Mouse (Mus musculus): ENCODE measurements around the gene Cd300ld2. TPM values are rescaled to one million over a fixed set of nuclear protein-coding genes. Genes with fewer than 3 reads are reported as not detected.

Gene Cd300ld2
- total and polyA plus RNA-seq, 2 experiments from 2014 or later, result not detected

DNA sequence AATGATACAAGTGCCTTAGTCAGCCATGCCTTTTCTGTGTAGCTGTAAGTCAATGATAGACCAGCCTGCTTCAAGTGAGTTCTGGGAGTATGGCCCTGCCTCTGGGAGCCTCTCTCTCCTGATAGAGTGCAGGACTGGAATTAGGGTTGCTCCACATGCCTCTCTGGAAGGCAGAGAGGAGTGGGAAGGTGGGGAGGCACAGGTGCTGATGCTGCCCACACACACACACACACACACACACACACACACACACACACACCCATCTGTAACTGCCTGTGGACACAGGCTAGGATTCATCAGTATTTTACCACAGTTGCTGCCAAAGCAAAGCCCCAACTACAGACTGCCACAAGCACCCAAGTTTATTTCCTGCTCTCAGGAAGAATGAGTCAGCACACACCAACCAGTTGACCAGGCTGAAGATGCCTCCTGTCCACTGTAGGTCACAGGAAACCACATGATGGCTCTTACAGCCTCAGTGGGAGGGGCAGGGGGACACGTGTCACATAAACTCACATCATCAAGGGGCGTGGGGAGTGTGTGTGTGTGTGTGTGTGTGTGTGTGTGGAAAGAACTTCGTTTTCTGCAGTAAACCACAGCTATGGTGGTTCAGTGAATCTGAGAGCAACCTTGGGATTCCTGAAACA, 50.7 kb downstream of the Cd300ld2 start:
- no peaks in the 10 kb centered on the region for H3K9me3 ChIP-seq (replicated peaks; ENCODE audit: control insufficient read depth, low read length)
- no peaks in the 10 kb centered on the region for H3K36me3 ChIP-seq (replicated peaks; ENCODE audit: control insufficient read depth, insufficient read depth, low read length)
- ATAC-seq (ENCODE audit: insufficient read depth, low read depth) (peak; percentile 44; the same call in 1 of the 2 replicates), DNase-seq (ENCODE audit: low spot score) (no peak)
- no peak overlapping the region for H3K4me2 ChIP-seq (ENCODE audit: low read depth, low read length)
- no peak overlapping the region for H3K9ac ChIP-seq (replicated peaks; ENCODE audit: low read depth, low read length)
- no peak overlapping the region for H3K27ac ChIP-seq (ENCODE audit: low read depth)
- H3K27me3 ChIP-seq (ENCODE audit: control insufficient read depth, insufficient read depth, low read length), result no peaks in the 10 kb centered on the region
- WGBS, result 34% methylated on average over 3 of the region's 3 CpGs
- no peak overlapping the region for H3K4me3 ChIP-seq (ENCODE audit: low read depth, low read length)
- H3K4me1 ChIP-seq (ENCODE audit: control insufficient read depth, insufficient read depth), result no peaks in the 10 kb centered on the region
- TF ChIP-seq EP300 (IDR thresholded peaks at IDR 0.05; ENCODE audit: low read depth) (no peak), CTCF (IDR thresholded peaks at IDR 0.05; ENCODE audit: low read depth) (no peak)

DNA sequence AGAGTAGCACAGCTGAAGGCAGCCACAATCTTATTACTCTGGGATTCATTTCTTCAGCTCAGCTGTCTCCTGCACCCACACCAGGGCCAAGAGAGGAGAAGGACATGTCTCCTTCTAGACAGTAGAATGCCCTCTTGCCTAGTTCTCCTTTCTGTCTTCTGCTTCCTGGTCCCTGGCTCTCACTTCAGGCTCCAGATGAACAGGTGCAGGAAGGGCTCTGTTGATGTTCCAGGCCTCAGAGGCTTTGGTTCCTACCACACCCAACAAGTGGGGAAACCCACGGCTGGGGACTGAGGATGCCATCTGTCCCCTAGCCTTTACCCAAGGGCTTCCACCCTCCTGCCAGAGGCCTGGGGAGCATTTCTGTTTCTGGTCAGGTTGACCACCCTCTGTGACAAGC, 55.6 kb downstream of the Cd300ld2 start:
- WGBS, result 44% methylated on average over 1 of the region's 1 CpGs
- Histone ChIP-seq H3K4me1 (ENCODE audit: control insufficient read depth, insufficient read depth) (no peaks in the 10 kb centered on the region), H3K9me3 (replicated peaks; ENCODE audit: control insufficient read depth, low read length) (no peaks in the 10 kb centered on the region), H3K9ac (replicated peaks; ENCODE audit: low read depth, low read length) (no peak overlapping the region), H3K27me3 (ENCODE audit: control insufficient read depth, insufficient read depth, low read length) (no peaks in the 10 kb centered on the region), H3K4me3 (ENCODE audit: low read depth, low read length) (no peak overlapping the region), H3K36me3 (replicated peaks; ENCODE audit: control insufficient read depth, insufficient read depth, low read length) (no peaks in the 10 kb centered on the region), H3K27ac (ENCODE audit: low read depth) (no peak overlapping the region), H3K4me2 (ENCODE audit: low read depth, low read length) (no peak overlapping the region)
- DNase-seq (ENCODE audit: low spot score), result no peak
- ATAC-seq (ENCODE audit: insufficient read depth, low read depth), result no peak
- no peak for TF ChIP-seq EP300 (IDR thresholded peaks at IDR 0.05; ENCODE audit: low read depth)
- TF ChIP-seq CTCF (IDR thresholded peaks at IDR 0.05; ENCODE audit: low read depth), result no peak

Other genes with a start within 250 kb of the Cd300ld2 start
- gene Btbd17, start 220.2 kb downstream of the Cd300ld2 start, total RNA-seq (2014; rRNA removed; ENCODE audit: low replicate concordance), result not detected in 2 replicates
- gene Btbd17, start 220.2 kb downstream of the Cd300ld2 start, polyA plus RNA-seq (2015; fragmentation: Nextera tagmentation; extraction: Ambion mirVana), result 0.12 and 0.18 TPM in 2 replicates
- gene Gpr142, start 217.3 kb downstream of the Cd300ld2 start, total RNA-seq (2014; rRNA removed; ENCODE audit: low replicate concordance), result not detected in 2 replicates
- gene Gpr142, start 217.3 kb downstream of the Cd300ld2 start, polyA plus RNA-seq (2015; fragmentation: Nextera tagmentation; extraction: Ambion mirVana), result not detected in 2 replicates
- gene Gprc5c, start 165.0 kb downstream of the Cd300ld2 start, total RNA-seq (2014; rRNA removed; ENCODE audit: low replicate concordance), result 14.1 and 16.5 TPM in 2 replicates
- gene Gprc5c, start 165.0 kb downstream of the Cd300ld2 start, polyA plus RNA-seq (2015; fragmentation: Nextera tagmentation; extraction: Ambion mirVana), result 6.8 and 7.5 TPM in 2 replicates
- 0.35 TPM in 1 of 2 replicates, not detected in the other for gene Cd300a, start 126.2 kb downstream of the Cd300ld2 start, total RNA-seq (2014; rRNA removed; ENCODE audit: low replicate concordance)
- 0.92 and 0.97 TPM in 2 replicates for gene Cd300a, start 126.2 kb downstream of the Cd300ld2 start, polyA plus RNA-seq (2015; fragmentation: Nextera tagmentation; extraction: Ambion mirVana)
- gene Cd300lb, start 81.8 kb downstream of the Cd300ld2 start, total RNA-seq (2014; rRNA removed; ENCODE audit: low replicate concordance), result not detected in 2 replicates
- gene Cd300lb, start 81.8 kb downstream of the Cd300ld2 start, polyA plus RNA-seq (2015; fragmentation: Nextera tagmentation; extraction: Ambion mirVana), result 0.33 and 0.37 TPM in 2 replicates
- gene Cd300c, start 47.0 kb downstream of the Cd300ld2 start, total RNA-seq (2014; rRNA removed; ENCODE audit: low replicate concordance), result not detected in 2 replicates
- not detected in 2 replicates for gene Cd300c, start 47.0 kb downstream of the Cd300ld2 start, polyA plus RNA-seq (2015; fragmentation: Nextera tagmentation; extraction: Ambion mirVana)
- not detected in 2 replicates for gene Cd300ld, start 26.3 kb downstream of the Cd300ld2 start, total RNA-seq (2014; rRNA removed; ENCODE audit: low replicate concordance)
- 0.31 and 0.32 TPM in 2 replicates for gene Cd300ld, start 26.3 kb downstream of the Cd300ld2 start, polyA plus RNA-seq (2015; fragmentation: Nextera tagmentation; extraction: Ambion mirVana)
- gene Cd300c2, start 14.3 kb downstream of the Cd300ld2 start, total RNA-seq (2014; rRNA removed; ENCODE audit: low replicate concordance), result 0.19 and 3.2 TPM in 2 replicates
- gene Cd300c2, start 14.3 kb downstream of the Cd300ld2 start, polyA plus RNA-seq (2015; fragmentation: Nextera tagmentation; extraction: Ambion mirVana), result 2.5 and 3.2 TPM in 2 replicates
- gene Cd300ld4, start 10.8 kb upstream of the Cd300ld2 start, total RNA-seq (2014; rRNA removed; ENCODE audit: low replicate concordance), result not detected in 2 replicates
- not detected in 2 replicates for gene Cd300ld4, start 10.8 kb upstream of the Cd300ld2 start, polyA plus RNA-seq (2015; fragmentation: Nextera tagmentation; extraction: Ambion mirVana)
- gene Cd300ld5, start 21.6 kb upstream of the Cd300ld2 start, total RNA-seq (2014; rRNA removed; ENCODE audit: low replicate concordance), result not detected in 2 replicates
- gene Cd300ld5, start 21.6 kb upstream of the Cd300ld2 start, polyA plus RNA-seq (2015; fragmentation: Nextera tagmentation; extraction: Ambion mirVana), result not detected in 2 replicates
- gene Cd300ld3, start 32.2 kb upstream of the Cd300ld2 start, total RNA-seq (2014; rRNA removed; ENCODE audit: low replicate concordance), result not detected in 2 replicates
- gene Cd300ld3, start 32.2 kb upstream of the Cd300ld2 start, polyA plus RNA-seq (2015; fragmentation: Nextera tagmentation; extraction: Ambion mirVana), result not detected in 2 replicates
- gene Cd300e, start 46.0 kb upstream of the Cd300ld2 start, total RNA-seq (2014; rRNA removed; ENCODE audit: low replicate concordance), result not detected in 2 replicates
- 0.07 TPM in 1 of 2 replicates, not detected in the other for gene Cd300e, start 46.0 kb upstream of the Cd300ld2 start, polyA plus RNA-seq (2015; fragmentation: Nextera tagmentation; extraction: Ambion mirVana)
- 0.04 and 2.0 TPM in 2 replicates for gene Rab37, start 75.2 kb upstream of the Cd300ld2 start, total RNA-seq (2014; rRNA removed; ENCODE audit: low replicate concordance)
- gene Rab37, start 75.2 kb upstream of the Cd300ld2 start, polyA plus RNA-seq (2015; fragmentation: Nextera tagmentation; extraction: Ambion mirVana), result 1.1 and 1.3 TPM in 2 replicates
- gene Cd300lf, start 117.8 kb upstream of the Cd300ld2 start, total RNA-seq (2014; rRNA removed; ENCODE audit: low replicate concordance), result 0.15 and 3.3 TPM in 2 replicates
- gene Cd300lf, start 117.8 kb upstream of the Cd300ld2 start, polyA plus RNA-seq (2015; fragmentation: Nextera tagmentation; extraction: Ambion mirVana), result 0.63 and 0.96 TPM in 2 replicates
- gene Slc9a3r1, start 147.1 kb upstream of the Cd300ld2 start, total RNA-seq (2014; rRNA removed; ENCODE audit: low replicate concordance), result 11.3 and 13.6 TPM in 2 replicates
- 12.3 and 14.2 TPM in 2 replicates for gene Slc9a3r1, start 147.1 kb upstream of the Cd300ld2 start, polyA plus RNA-seq (2015; fragmentation: Nextera tagmentation; extraction: Ambion mirVana)
- 4.1 and 9.0 TPM in 2 replicates for gene Tmem104, start 171.3 kb upstream of the Cd300ld2 start, total RNA-seq (2014; rRNA removed; ENCODE audit: low replicate concordance)
- gene Tmem104, start 171.3 kb upstream of the Cd300ld2 start, polyA plus RNA-seq (2015; fragmentation: Nextera tagmentation; extraction: Ambion mirVana), result 6.0 and 6.4 TPM in 2 replicates
- gene Nat9, start 171.7 kb upstream of the Cd300ld2 start, total RNA-seq (2014; rRNA removed; ENCODE audit: low replicate concordance), result 7.7 and 8.0 TPM in 2 replicates
- gene Nat9, start 171.7 kb upstream of the Cd300ld2 start, polyA plus RNA-seq (2015; fragmentation: Nextera tagmentation; extraction: Ambion mirVana), result 21.1 and 21.6 TPM in 2 replicates

All from heart, postnatal 0 days (tissue).